Mouse (Mus musculus): ENCODE results near the gene Kcnk6.

- TF ChIP-seq CTCF (IDR thresholded peaks at IDR 0.05 in 2 of 3, conservative IDR thresholded peaks at IDR 0.05 in 1 of 3; ENCODE audit: control insufficient read depth in 1 of 3, insufficient read depth in 1 of 3, low read depth in 2 of 3, low read length in 3 of 3, poor library complexity in 1 of 3, severe bottlenecking in 1 of 3): peak in 2 of 3 experiments; percentile 27 to 41; a peak in 3 of 6 replicates
- TF ChIP-seq POLR2AphosphoS2 (IDR thresholded peaks at IDR 0.05; ENCODE audit: low read length): no peak
- no peak for TF ChIP-seq MYC (IDR thresholded peaks at IDR 0.05; ENCODE audit: low read depth, low read length)
- no peak for TF ChIP-seq ZMIZ1 (IDR thresholded peaks at IDR 0.05; ENCODE audit: low read depth, low read length)
- TF ChIP-seq POLR2A (IDR thresholded peaks at IDR 0.05; ENCODE audit: control insufficient read depth in 1 of 2, insufficient read depth in 1 of 2, low read depth in 1 of 2, low read length in 2 of 2, poor library complexity in 1 of 2): no peak
- no peak for TF ChIP-seq USF1 (IDR thresholded peaks at IDR 0.05; ENCODE audit: low read depth, low read length)
Observed at GRCm38 (mm10) chr7:29178106-29178505, 54.2 kb downstream of the Kcnk6 start.
